Mouse (Mus musculus): ENCODE data around the gene Rnf144a. TPM values are rescaled to one million over a fixed set of nuclear protein-coding genes. Genes with fewer than 3 reads are reported as not detected.

Rnf144a gene
- polyA plus RNA-seq, 1 experiment from 2014 or later: 5.0 TPM

DNA sequence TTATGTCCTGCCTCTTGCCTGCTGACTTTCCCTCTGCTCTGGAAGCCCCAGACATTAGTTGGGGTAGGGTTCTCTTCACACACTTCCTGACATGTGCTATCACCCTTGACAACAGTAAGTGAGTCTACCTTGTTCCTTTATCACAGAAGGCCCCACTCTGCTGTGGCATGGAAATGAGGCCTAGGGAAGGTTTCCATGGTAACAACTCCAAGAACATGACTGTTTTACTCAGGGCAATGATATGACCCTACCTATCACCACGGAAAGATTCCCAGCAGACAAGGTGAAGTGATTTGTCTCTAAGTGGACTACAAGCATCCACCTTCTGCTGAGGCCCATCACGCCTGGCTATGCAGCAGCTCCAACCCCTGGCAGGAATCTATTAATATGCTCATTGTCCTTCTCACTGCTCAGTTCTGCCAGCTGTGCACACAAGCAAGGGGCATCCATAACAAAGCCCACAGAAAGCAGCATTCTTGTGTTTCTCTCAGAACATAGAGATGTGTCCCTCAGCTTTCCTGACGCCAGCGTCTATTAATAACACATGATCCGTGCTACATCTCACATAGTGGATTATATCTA, 91.2 kb downstream of the Rnf144a start:
- no peak overlapping the region for H3K4me3 ChIP-seq (ENCODE audit: low read depth, low read length)

DNA sequence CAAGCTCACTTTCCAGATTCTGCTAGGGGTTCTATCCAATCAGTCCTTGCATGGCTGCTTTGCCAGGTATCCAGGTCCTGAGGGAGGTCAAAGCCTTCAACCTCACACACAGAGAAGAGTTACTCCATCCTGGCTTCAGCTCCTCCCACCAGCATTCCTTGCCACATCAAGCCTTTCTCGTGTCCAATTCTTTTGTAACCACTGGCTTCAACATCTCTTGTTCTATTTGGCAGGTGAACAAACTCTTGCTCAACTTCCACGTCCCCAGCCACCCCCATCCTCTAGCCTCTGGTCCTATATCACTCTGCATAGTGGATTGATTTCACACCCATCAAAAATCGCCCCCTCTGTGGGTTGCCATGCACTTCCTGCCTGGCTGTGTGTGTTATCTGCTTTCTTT, 98.8 kb downstream of the Rnf144a start:
- H3K27ac ChIP-seq (replicated peaks): no peak overlapping the region
- H3K9ac ChIP-seq (ENCODE audit: low read length): no peak overlapping the region
- H3K4me1 ChIP-seq (replicated peaks; ENCODE audit: control insufficient read depth, insufficient read depth): no peaks in the 10 kb centered on the region
- H3K9me3 ChIP-seq (ENCODE audit: control insufficient read depth, low read length): no peaks in the 10 kb centered on the region
- 49% methylated on average over 3 of the region's 3 CpGs for WGBS
- H3K36me3 ChIP-seq (ENCODE audit: control insufficient read depth, insufficient read depth, low read length): no peaks in the 10 kb centered on the region
- H3K4me3 ChIP-seq (ENCODE audit: low read depth, low read length): no peak overlapping the region
- DNase-seq (ENCODE audit: low spot score) (no peak), ATAC-seq (ENCODE audit: low FRiP score, low TSS enrichment) (no peak)
- no peak for TF ChIP-seq EP300 (optimal IDR thresholded peaks at IDR 0.05)
- TF ChIP-seq CTCF (IDR thresholded peaks at IDR 0.05; ENCODE audit: low read depth): no peak
- no peak overlapping the region for H3K4me2 ChIP-seq (replicated peaks; ENCODE audit: low read depth)
- H3K27me3 ChIP-seq (ENCODE audit: control insufficient read depth, insufficient read depth, low read length): no peaks in the 10 kb centered on the region

More for the DNA sequence above, 91.2 kb downstream of the Rnf144a start:
- H3K9ac ChIP-seq (ENCODE audit: low read length): no peak overlapping the region
- TF ChIP-seq EP300 (optimal IDR thresholded peaks at IDR 0.05): no peak
- no peak for TF ChIP-seq CTCF (IDR thresholded peaks at IDR 0.05; ENCODE audit: low read depth)
- no peak for ATAC-seq (ENCODE audit: low FRiP score, low TSS enrichment)
- no peak overlapping the region for H3K4me2 ChIP-seq (replicated peaks; ENCODE audit: low read depth)
- DNase-seq (ENCODE audit: low spot score): no peak
- H3K27me3 ChIP-seq (ENCODE audit: control insufficient read depth, insufficient read depth, low read length): no peaks in the 10 kb centered on the region
- H3K36me3 ChIP-seq (ENCODE audit: control insufficient read depth, insufficient read depth, low read length): no peaks in the 10 kb centered on the region
- WGBS: 88% methylated on average over 5 of the region's 5 CpGs
- no peaks in the 10 kb centered on the region for H3K4me1 ChIP-seq (replicated peaks; ENCODE audit: control insufficient read depth, insufficient read depth)
- H3K27ac ChIP-seq (replicated peaks): no peak overlapping the region
- H3K9me3 ChIP-seq (ENCODE audit: control insufficient read depth, low read length): no peaks in the 10 kb centered on the region

DNA sequence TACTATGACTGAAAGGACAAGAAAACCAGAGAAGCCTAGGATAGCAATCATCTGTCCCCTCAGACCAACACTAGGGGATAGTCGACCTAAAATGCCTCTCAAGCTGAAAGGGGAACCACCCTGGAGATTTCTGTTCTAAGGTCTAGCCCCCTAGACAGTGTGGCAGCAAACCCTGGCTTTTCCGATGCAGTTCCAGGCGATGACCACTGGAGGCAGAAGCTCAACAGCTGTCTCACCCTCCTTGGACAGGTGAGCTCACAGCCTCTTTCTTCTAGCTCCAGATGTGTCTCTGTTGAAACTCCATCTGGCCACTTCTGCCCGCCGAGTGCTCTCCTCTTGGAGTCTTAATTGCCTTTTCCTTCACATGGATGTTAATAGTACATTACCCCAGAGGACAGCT, 100.1 kb downstream of the Rnf144a start:
- H3K36me3 ChIP-seq (ENCODE audit: control insufficient read depth, insufficient read depth, low read length): no peaks in the 10 kb centered on the region
- 37% methylated on average over 5 of the region's 5 CpGs for WGBS
- H3K4me1 ChIP-seq (replicated peaks; ENCODE audit: control insufficient read depth, insufficient read depth): no peaks in the 10 kb centered on the region
- TF ChIP-seq EP300 (optimal IDR thresholded peaks at IDR 0.05) (no peak), CTCF (IDR thresholded peaks at IDR 0.05; ENCODE audit: low read depth) (peak; percentile 78)
- no peak overlapping the region for H3K4me2 ChIP-seq (replicated peaks; ENCODE audit: low read depth)
- H3K9me3 ChIP-seq (ENCODE audit: control insufficient read depth, low read length): no peaks in the 10 kb centered on the region
- H3K27me3 ChIP-seq (ENCODE audit: control insufficient read depth, insufficient read depth, low read length): no peaks in the 10 kb centered on the region
- no peak overlapping the region for H3K9ac ChIP-seq (ENCODE audit: low read length)
- ATAC-seq (ENCODE audit: low FRiP score, low TSS enrichment): no peak
- DNase-seq (ENCODE audit: low spot score): peak; percentile 39
- H3K27ac ChIP-seq (replicated peaks): no peak overlapping the region
- no peak overlapping the region for H3K4me3 ChIP-seq (ENCODE audit: low read depth, low read length)

DNA sequence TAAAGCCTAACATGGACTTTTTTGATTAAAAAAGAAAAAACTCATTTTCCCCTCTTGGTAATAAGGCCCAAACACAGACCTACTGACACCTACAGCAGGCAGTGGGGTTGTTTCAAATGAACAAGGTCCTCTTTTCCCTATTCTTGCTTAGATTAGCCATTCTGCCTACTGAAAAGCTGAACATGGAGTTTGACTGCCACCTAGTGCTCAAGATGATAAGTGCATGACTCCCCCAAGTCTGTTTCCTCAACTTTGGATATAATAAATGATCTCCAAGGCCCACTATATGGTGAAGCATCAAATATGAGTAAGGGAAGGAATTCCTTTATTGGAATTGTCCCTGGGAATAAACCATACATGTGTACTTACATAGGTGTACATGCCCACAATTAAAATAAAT, 103.5 kb downstream of the Rnf144a start:
- TF ChIP-seq EP300 (optimal IDR thresholded peaks at IDR 0.05): no peak
- peak; percentile 89 for TF ChIP-seq CTCF (IDR thresholded peaks at IDR 0.05; ENCODE audit: low read depth)
- Histone ChIP-seq H3K4me1 (replicated peaks; ENCODE audit: control insufficient read depth, insufficient read depth) (no peaks in the 10 kb centered on the region), H3K4me2 (replicated peaks; ENCODE audit: low read depth) (no peak overlapping the region), H3K27ac (replicated peaks) (no peak overlapping the region), H3K36me3 (ENCODE audit: control insufficient read depth, insufficient read depth, low read length) (no peaks in the 10 kb centered on the region), H3K27me3 (ENCODE audit: control insufficient read depth, insufficient read depth, low read length) (no peaks in the 10 kb centered on the region), H3K9me3 (ENCODE audit: control insufficient read depth, low read length) (no peaks in the 10 kb centered on the region), H3K4me3 (ENCODE audit: low read depth, low read length) (no peak overlapping the region), H3K9ac (ENCODE audit: low read length) (no peak overlapping the region)
- no peak for ATAC-seq (ENCODE audit: low FRiP score, low TSS enrichment)
- peak; percentile 44 for DNase-seq (ENCODE audit: low spot score)

DNA sequence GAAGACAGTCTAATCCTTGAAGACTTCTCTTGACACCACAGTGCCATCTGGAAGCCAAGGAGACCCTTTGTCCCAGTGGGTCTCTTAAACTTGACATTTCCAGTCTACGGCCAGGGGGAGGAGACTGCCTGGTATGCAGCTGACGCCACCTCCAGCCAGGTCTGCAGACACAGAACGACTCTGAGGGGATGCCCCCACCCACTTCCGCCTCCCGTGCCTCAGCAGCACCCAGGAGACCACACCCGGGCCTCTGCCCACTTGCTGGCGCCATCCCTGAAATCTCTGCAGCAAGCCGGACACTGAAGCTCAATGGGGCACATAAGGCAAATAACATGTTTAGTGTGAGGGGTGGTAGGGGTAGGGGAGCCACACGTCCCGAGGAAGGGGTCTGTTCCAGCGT, 104.8 kb downstream of the Rnf144a start:
- TF ChIP-seq EP300 (optimal IDR thresholded peaks at IDR 0.05) (no peak), CTCF (IDR thresholded peaks at IDR 0.05; ENCODE audit: low read depth) (no peak)
- H3K4me2 ChIP-seq (replicated peaks; ENCODE audit: low read depth): no peak overlapping the region
- ATAC-seq (ENCODE audit: low FRiP score, low TSS enrichment) (no peak), DNase-seq (ENCODE audit: low spot score) (no peak)
- H3K36me3 ChIP-seq (ENCODE audit: control insufficient read depth, insufficient read depth, low read length): no peaks in the 10 kb centered on the region
- 85% methylated on average over 11 of the region's 11 CpGs for WGBS
- H3K27me3 ChIP-seq (ENCODE audit: control insufficient read depth, insufficient read depth, low read length): no peaks in the 10 kb centered on the region
- H3K9me3 ChIP-seq (ENCODE audit: control insufficient read depth, low read length): no peaks in the 10 kb centered on the region
- no peak overlapping the region for H3K27ac ChIP-seq (replicated peaks)
- no peak overlapping the region for H3K9ac ChIP-seq (ENCODE audit: low read length)
- no peak overlapping the region for H3K4me3 ChIP-seq (ENCODE audit: low read depth, low read length)
- H3K4me1 ChIP-seq (replicated peaks; ENCODE audit: control insufficient read depth, insufficient read depth): no peaks in the 10 kb centered on the region

DNA sequence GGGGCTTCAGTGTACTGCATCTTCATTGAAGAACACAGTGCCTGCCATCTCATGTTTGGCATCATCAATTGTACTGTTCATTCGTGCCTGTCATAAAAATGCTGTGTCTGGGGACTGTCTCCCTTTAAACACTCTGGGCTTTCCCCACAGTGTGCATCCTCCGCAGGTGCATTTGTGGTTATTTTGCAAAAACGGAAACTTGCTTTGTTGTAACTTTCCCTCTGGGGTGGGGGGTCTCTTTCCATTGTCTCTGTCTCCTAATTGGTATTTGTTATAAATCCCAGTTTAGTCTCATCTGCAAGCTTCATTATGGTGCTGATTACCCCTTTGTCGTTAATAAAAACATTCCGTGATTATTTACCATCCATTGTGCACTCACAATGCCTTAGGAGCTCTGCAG, 112.2 kb downstream of the Rnf144a start:
- no peak for DNase-seq (ENCODE audit: low spot score)

More for the DNA sequence above, 112.2 kb downstream of the Rnf144a start:
- WGBS: 77% methylated on average over 5 of the region's 5 CpGs
- Histone ChIP-seq H3K27ac (replicated peaks) (no peak overlapping the region), H3K4me2 (replicated peaks; ENCODE audit: low read depth) (no peak overlapping the region), H3K27me3 (ENCODE audit: control insufficient read depth, insufficient read depth, low read length) (no peaks in the 10 kb centered on the region), H3K9ac (ENCODE audit: low read length) (no peak overlapping the region), H3K4me1 (replicated peaks; ENCODE audit: control insufficient read depth, insufficient read depth) (no peaks in the 10 kb centered on the region), H3K4me3 (ENCODE audit: low read depth, low read length) (no peak overlapping the region), H3K36me3 (ENCODE audit: control insufficient read depth, insufficient read depth, low read length) (no peaks in the 10 kb centered on the region), H3K9me3 (ENCODE audit: control insufficient read depth, low read length) (no peaks in the 10 kb centered on the region)
- ATAC-seq (ENCODE audit: low FRiP score, low TSS enrichment): no peak
- TF ChIP-seq EP300 (optimal IDR thresholded peaks at IDR 0.05) (no peak), CTCF (IDR thresholded peaks at IDR 0.05; ENCODE audit: low read depth) (no peak)
